Mouse (Mus musculus): ENCODE data around the gene Gabrp. TPM values are rescaled to one million over a fixed set of nuclear protein-coding genes. Genes with fewer than 3 reads are reported as not detected.

Gabrp gene
- not detected for total RNA-seq (2021)
- long read RNA-seq, experiment 1: 0 reads
- long read RNA-seq, experiment 2: 0 reads

DNA sequence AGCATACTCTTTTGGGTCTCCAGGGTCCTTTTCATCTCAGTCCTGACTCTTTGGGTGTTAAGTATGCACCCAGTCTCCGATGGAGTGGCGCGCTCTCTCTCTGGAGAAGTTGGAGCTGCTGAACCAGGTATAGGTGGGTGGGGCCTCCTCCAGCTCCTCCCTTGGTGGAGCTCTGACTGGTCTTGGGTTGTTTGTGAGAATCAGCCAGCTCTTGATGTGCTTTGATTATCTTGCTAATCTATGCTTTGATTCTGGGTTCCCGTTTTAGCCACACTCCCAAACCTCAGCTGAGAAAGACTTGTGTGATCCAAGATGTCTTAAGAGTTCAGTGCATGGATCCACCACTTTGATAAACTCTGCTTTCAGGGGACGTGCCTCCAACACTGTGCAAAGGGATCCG lies at the start of gene Gabrp:
Gabrp (minus strand) TSS at position 101 of the 400 bp plus-strand sequence.
- DNase-seq: no peak
- intact Hi-C loops (cut with DNase I; ENCODE audit: low total_unique reads): no loop called here

- intact Hi-C loops (cut with DNase I; ENCODE audit: low total_unique reads): no loop called here
- DNase-seq: no peak
Observed at GRCm38 (mm10) chr11:33627136-33627742, 48.5 kb upstream of the Gabrp start.

GRCm38 (mm10) chr11:33614218-33614617 lies 35.5 kb upstream of the Gabrp start:
- peak; percentile 60 for DNase-seq
- intact Hi-C loops (cut with DNase I; ENCODE audit: low total_unique reads): loop anchor here (5.0 kb wide), 2 partner anchors 47 to 437 kb away; no protein-coding TSS in a partner anchor

DNA sequence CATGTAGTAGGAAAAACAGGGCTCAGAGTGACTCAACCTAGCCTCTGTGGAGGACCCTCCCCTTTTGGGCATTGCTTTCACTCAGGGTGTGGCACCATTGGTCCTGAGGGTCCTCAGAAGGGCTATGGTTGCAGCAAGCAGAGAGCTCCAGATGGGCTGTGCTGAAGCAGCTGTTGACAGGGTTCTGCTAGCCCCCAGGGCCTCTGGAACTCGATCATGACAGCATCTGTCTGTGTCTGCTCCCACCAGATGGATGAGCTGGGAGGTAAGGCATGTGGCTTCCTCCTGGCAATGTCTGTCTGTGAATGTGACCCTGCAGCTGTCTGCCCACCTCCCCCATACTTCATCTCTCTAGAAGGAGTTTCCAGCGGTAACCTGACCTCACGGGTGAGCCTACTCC lies 29.0 kb upstream of the Gabrp start:
- intact Hi-C loops (cut with DNase I; ENCODE audit: low total_unique reads): no loop called here
- DNase-seq: no peak

GRCm38 (mm10) chr11:33603174-33603573 lies 24.4 kb upstream of the Gabrp start:
- DNase-seq: no peak
- intact Hi-C loops (cut with DNase I; ENCODE audit: low total_unique reads): no loop called here

DNA sequence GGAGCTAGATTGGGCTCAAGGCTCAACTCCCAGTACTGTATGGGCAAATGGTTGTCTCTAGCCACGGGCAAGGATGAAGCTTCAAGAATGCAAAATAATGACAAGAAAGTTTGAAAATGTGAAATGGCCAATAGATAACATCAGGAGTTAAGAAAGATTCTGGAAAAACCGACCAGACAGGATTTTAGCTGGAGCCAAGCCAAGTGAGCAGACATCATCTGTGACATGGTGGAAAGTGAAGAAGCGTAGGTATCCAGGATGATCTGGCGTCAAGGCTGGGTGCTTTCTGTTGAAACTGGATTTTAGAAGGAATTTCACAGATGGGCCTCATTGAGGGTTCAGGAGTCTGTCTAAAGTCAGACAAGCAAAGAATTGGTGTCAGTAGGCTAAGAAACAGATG lies 20.2 kb upstream of the Gabrp start, which contains the start of gene D130052B06Rik:
D130052B06Rik (plus strand) TSS at position 317 of the 400 bp plus-strand sequence.
- DNase-seq: no peak
- intact Hi-C loops (cut with DNase I; ENCODE audit: low total_unique reads): no loop called here

GRCm38 (mm10) chr11:33596655-33597054 lies 17.9 kb upstream of the Gabrp start:
- intact Hi-C loops (cut with DNase I; ENCODE audit: low total_unique reads): no loop called here
- no peak for DNase-seq

DNA sequence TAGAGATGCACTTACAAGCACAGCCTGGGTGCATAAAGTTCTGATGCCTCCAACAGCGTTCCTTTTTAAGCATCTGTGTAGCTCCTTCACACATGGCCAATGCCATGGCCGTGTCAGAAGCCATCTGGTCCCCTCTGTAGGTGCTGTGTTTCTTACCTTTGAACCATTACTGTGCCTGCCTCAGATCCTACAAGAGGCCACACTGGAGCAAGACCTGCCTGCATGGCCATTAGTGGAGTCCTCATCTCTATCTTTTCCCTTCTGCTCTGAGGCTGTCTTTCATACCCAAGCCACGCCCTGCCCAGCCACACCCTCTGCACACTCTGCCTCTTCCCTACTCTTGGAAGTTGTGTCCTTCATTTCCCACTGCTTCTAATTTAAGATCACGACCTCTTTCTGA lies 14.1 kb upstream of the Gabrp start:
- DNase-seq: no peak
- intact Hi-C loops (cut with DNase I; ENCODE audit: low total_unique reads): no loop called here

DNA sequence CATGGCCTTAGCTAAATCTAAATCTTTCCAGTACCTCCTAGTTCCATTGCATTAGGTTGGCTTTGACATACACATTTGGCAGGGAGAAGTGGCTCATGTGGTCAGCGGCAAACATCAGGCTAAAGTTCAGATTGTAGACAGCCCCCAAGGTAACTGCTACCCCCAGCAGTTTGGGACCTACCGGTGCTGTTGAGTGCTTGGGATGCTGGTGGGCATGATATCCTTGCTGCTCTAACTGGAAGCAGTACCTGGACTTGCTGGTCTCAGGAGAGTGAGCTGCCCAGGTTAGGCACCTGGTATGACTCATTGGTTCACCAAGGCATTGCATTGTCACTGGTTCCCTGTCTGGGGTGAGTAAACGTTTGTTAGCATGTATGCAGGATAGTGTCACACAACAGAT lies 12.0 kb upstream of the Gabrp start:
- intact Hi-C loops (cut with DNase I; ENCODE audit: low total_unique reads): no loop called here
- no peak for DNase-seq

GRCm38 (mm10) chr11:33586614-33587013 lies 7.9 kb upstream of the Gabrp start:
- intact Hi-C loops (cut with DNase I; ENCODE audit: low total_unique reads): no loop called here
- DNase-seq: no peak

DNA sequence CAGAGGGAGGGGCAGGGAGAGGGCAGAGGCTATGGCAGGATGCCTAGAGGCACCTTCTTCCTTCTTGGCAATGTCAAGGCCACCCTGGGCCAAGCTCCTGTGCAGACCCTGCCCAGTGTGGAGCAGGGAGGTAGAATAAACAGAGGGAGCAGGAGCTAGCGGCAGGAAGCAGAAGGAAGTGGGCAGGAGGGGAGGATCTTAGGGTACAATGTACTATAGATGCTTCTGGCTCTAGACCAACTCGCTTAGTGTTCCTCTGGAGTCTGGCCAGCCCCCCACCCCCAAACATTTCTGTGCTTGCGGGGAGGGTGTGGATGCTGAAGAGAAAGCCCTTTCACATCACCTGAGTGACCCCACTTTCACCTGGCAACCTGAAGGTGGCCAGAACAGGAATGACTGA lies 862 bp upstream of the Gabrp start:
- intact Hi-C loops (cut with DNase I; ENCODE audit: low total_unique reads): no loop called here
- no peak for DNase-seq

GRCm38 (mm10) chr11:33574944-33575343 lies 3.8 kb downstream of the Gabrp start:
- no peak for DNase-seq
- intact Hi-C loops (cut with DNase I; ENCODE audit: low total_unique reads): no loop called here

GRCm38 (mm10) chr11:33570413-33570812 lies 8.3 kb downstream of the Gabrp start:
- DNase-seq: no peak
- intact Hi-C loops (cut with DNase I; ENCODE audit: low total_unique reads): no loop called here

DNA sequence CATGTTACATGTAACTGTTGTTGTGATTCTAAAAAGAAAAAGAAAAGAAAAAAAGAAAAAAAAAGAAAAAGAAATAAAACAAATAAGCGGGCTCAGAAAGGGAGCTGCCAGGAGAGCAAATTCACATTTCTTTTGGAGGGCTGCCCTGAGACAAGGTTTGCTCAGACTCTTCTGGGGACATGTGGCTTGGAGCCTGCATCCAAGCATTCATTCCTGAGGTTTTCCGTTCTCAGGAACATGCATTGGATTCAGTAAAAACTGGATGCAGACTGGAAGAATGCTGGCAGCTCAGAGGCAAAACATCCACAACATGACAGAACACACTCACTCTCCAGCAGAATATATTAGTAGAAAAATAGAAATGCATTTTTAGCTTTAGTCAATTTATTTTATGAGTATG lies 14.8 kb downstream of the Gabrp start:
- intact Hi-C loops (cut with DNase I; ENCODE audit: low total_unique reads): no loop called here
- no peak for DNase-seq

GRCm38 (mm10) chr11:33554123-33554522 lies 24.6 kb downstream of the Gabrp start:
- no peak for DNase-seq
- intact Hi-C loops (cut with DNase I; ENCODE audit: low total_unique reads): no loop called here

DNA sequence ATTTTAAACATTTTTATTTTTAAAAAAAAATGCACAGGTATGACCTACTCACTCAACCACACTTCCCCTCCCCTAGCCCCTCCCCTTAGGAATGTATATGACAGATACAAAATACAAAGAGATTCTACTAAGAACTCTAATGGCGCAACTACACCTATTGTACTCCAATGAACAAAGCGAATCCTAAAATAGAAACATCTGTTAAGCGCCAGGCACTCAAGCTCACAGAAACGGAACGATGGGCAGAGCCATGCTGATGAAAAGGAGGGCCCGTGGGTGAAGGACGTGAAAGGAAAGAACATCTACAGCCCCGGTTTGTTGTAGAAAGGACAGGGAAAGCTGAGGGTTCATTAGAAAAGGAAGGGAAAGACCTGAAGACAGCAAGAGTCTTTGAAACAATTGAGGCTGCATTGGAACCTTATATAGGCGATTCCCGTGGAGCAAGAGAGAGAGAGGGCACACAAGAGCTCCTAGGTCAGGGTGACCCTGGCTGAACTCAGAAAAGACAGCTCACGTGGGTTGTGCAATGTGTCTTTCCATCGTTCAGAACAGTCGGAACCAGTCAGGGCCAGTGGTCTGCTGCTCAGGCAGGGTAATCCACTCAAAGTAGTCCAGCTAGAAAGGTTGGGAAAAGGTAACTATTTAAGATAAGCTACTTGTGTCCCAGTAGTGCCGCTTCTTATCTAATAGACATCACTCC lies 27.7 kb downstream of the Gabrp start:
- intact Hi-C loops (cut with DNase I; ENCODE audit: low total_unique reads): no loop called here
- no peak for DNase-seq

DNA sequence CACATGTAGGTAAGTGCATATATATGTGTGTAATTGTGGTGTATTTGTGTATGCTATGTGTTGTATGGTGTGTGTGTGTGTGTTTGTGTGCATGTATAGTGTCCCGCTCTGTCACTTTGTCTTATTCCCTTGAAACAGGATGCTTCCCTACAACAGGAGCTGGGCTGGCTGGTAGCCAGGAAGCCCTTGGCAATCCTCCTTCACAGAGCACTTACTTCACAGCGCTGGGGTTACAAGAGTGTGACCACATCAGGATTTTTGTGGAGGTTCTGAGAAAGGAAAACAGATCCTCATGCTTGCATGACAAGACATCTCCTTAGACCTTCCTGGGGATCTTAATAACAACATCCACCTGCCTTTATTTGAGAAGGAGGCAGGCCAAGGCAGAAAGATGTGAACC lies 31.4 kb downstream of the Gabrp start:
- intact Hi-C loops (cut with DNase I; ENCODE audit: low total_unique reads): no loop called here

DNA sequence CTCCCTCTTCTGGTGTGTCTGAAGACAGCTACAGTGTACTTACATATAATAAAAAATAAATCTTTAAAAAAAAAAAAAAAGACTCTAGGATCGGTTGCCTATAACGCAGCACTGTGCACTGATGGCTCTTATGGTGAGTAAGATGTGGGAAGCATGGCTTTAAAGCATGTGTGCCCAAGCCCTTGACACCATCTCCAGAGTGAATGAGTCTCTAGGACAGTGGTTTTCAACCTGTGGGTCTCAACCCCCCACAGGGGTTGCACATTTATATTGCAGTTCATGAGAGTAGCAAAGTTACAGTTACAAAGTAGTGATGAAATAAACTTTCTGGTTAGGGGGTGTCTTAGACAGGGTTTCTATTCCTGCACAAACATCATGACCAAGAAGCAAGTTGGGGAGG lies 33.8 kb downstream of the Gabrp start:
- no peak for DNase-seq
- intact Hi-C loops (cut with DNase I; ENCODE audit: low total_unique reads): no loop called here

More for the DNA sequence above, 31.4 kb downstream of the Gabrp start:
- no peak for DNase-seq

DNA sequence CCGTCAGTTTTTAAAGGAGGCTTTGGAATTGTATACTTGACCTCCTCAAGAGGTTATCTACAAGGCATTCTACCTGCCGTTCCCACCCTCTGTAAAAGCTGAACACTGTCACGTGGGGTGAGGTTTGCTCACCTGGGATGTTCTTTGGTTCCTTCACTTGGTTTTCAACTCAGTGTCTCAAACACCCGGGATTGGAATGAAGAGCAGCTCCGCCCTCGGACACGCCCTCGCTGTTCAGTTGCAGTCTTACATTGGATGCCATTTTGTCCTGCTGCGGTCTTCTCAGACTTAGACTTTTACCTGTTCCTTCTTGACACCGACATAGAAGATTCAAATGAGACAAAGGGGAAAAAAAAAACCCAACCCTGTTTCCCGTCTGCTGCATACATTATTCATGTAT lies 34.6 kb downstream of the Gabrp start:
- DNase-seq: no peak
- intact Hi-C loops (cut with DNase I; ENCODE audit: low total_unique reads): no loop called here

GRCm38 (mm10) chr11:33537390-33538125 lies 41.2 kb downstream of the Gabrp start:
- DNase-seq: no peak
- intact Hi-C loops (cut with DNase I; ENCODE audit: low total_unique reads): no loop called here

- no peak for DNase-seq
Observed at GRCm38 (mm10) chr11:33536636-33537035, 42.1 kb downstream of the Gabrp start.

More at GRCm38 (mm10) chr11:33536636-33537035, 42.1 kb downstream of the Gabrp start:
- intact Hi-C loops (cut with DNase I; ENCODE audit: low total_unique reads): no loop called here
